Mouse (Mus musculus): ENCODE measurements around the gene Wdfy2. TPM values are rescaled to one million over a fixed set of nuclear protein-coding genes. Genes with fewer than 3 reads are reported as not detected.
A peak's percentile ranks its signal among the peaks of the same experiment; 100 is the strongest.

Wdfy2 gene
- polyA plus RNA-seq, 1 experiment from 2014 or later = 2.4 TPM

DNA sequence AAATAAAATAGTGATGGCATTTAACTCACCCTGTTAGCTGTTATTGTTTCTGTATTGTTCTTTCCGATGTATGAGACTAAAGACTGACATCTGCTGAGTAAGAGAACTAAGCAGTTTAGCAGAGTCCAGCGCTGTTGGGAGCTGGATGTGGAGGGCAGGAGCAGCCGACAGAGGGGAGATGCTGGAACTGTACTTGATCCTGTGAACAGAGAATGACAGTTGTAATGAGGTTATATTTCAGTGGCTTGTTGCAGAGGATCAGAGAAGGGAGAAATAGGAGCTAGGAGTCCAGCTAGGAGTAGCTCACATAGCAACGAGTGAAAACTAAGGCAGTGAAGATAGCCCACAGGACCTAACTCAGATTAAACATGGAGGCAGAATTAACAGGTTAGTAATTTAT is 36.3 kb downstream of the Wdfy2 start:
- Histone ChIP-seq H3K27me3 (ENCODE audit: control insufficient read depth, insufficient read depth, low read length) (no peaks in the 10 kb centered on the region), H3K27ac (replicated peaks) (no peak overlapping the region), H3K36me3 (ENCODE audit: control insufficient read depth, insufficient read depth, low read length) (no peaks in the 10 kb centered on the region), H3K4me3 (ENCODE audit: low read depth, low read length) (no peak overlapping the region), H3K9me3 (ENCODE audit: control insufficient read depth, low read length) (no peaks in the 10 kb centered on the region), H3K4me1 (replicated peaks; ENCODE audit: control insufficient read depth, insufficient read depth) (peaks cover 3% of the 10 kb centered on the region; the same call in 1 of the 2 replicates), H3K9ac (ENCODE audit: low read length) (no peak overlapping the region), H3K4me2 (replicated peaks; ENCODE audit: low read depth) (no peak overlapping the region)
- WGBS = 76% methylated on average over 4 of the region's 4 CpGs
- TF ChIP-seq CTCF (IDR thresholded peaks at IDR 0.05; ENCODE audit: low read depth) (no peak), EP300 (optimal IDR thresholded peaks at IDR 0.05) (no peak)
- ATAC-seq (ENCODE audit: low FRiP score, low TSS enrichment) (no peak), DNase-seq (ENCODE audit: low spot score) (no peak)

DNA sequence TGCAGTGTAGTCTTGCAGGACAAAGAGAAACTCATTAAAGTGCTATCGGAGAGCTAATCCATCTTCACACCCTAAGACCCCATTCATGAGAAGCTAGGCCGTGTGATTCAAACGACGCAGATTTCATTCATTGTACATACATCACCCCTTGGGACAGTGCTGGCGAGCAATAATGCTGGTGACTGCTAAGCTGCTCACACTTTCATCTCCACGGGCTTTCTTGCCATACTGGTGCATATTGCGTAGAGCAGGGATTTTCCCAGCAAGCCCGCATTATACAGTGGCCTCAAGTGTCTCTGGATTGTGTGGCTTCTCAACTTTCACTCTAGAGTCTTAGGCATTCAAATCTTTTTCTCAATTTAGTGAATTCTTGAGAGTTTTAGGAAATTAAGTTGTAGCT is 36.9 kb downstream of the Wdfy2 start:
- no peaks in the 10 kb centered on the region for H3K27me3 ChIP-seq (ENCODE audit: control insufficient read depth, insufficient read depth, low read length)
- no peaks in the 10 kb centered on the region for H3K9me3 ChIP-seq (ENCODE audit: control insufficient read depth, low read length)

GRCm38 (mm10) chr14:62878076-62878475 is 40.6 kb downstream of the Wdfy2 start:
- Histone ChIP-seq H3K4me2 (replicated peaks; ENCODE audit: low read depth) (no peak overlapping the region), H3K27ac (replicated peaks) (no peak overlapping the region), H3K9me3 (ENCODE audit: control insufficient read depth, low read length) (no peaks in the 10 kb centered on the region), H3K4me1 (replicated peaks; ENCODE audit: control insufficient read depth, insufficient read depth) (peaks cover 3% of the 10 kb centered on the region), H3K27me3 (ENCODE audit: control insufficient read depth, insufficient read depth, low read length) (no peaks in the 10 kb centered on the region), H3K36me3 (ENCODE audit: control insufficient read depth, insufficient read depth, low read length) (no peaks in the 10 kb centered on the region), H3K9ac (ENCODE audit: low read length) (no peak overlapping the region), H3K4me3 (ENCODE audit: low read depth, low read length) (no peak overlapping the region)
- TF ChIP-seq CTCF (IDR thresholded peaks at IDR 0.05; ENCODE audit: low read depth) (no peak), EP300 (optimal IDR thresholded peaks at IDR 0.05) (no peak)
- 73% methylated on average over 6 of the region's 6 CpGs for WGBS
- DNase-seq (ENCODE audit: low spot score) = no peak
- no peak for ATAC-seq (ENCODE audit: low FRiP score, low TSS enrichment)

More for the DNA sequence above, 36.9 kb downstream of the Wdfy2 start:
- H3K4me3 ChIP-seq (ENCODE audit: low read depth, low read length) = no peak overlapping the region
- no peak overlapping the region for H3K27ac ChIP-seq (replicated peaks)
- 81% methylated on average over 8 of the region's 8 CpGs for WGBS
- TF ChIP-seq CTCF (IDR thresholded peaks at IDR 0.05; ENCODE audit: low read depth) (no peak), EP300 (optimal IDR thresholded peaks at IDR 0.05) (no peak)
- H3K9ac ChIP-seq (ENCODE audit: low read length) = no peak overlapping the region
- ATAC-seq (ENCODE audit: low FRiP score, low TSS enrichment) = no peak
- peaks cover 3% of the 10 kb centered on the region for H3K4me1 ChIP-seq (replicated peaks; ENCODE audit: control insufficient read depth, insufficient read depth)
- H3K36me3 ChIP-seq (ENCODE audit: control insufficient read depth, insufficient read depth, low read length) = no peaks in the 10 kb centered on the region
- H3K4me2 ChIP-seq (replicated peaks; ENCODE audit: low read depth) = no peak overlapping the region
- no peak for DNase-seq (ENCODE audit: low spot score)

DNA sequence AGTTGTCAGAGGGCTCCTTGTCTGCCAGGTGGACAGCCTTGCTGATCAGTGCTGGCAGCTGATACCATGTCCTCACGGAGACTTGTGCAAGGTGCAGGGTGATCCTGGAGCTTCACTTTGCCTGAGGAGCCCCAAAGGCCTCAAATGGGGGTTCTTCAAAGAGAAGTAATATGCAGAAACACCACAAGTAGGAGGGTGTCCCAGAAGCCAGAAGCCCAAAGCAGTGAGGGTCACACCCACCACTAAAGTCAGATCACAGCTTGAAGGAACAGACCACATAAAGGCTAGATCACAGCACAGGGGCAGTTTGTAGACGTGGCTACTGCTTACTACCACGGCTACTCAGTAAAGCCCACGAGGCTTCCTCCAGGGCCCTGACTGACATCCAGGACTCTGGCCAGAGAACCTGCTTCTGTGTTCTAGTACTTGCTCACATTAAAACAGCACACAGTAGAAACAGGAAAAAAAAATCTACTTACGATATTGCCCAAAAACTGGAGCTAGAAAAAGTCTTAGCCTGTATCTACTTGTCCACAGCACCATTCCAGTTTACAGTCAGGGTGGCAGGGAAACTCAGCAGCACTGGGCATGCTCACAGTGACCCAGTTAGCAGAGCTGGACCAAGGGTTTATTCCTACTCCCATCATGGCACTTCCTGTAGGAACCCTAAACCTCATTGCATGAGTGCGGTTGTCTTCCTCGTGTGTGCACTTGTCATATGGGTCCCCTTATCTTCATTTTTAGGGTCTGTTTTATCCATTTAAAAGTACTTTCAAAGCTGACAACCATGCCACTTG is 41.4 kb downstream of the Wdfy2 start:
- no peak overlapping the region for H3K4me2 ChIP-seq (replicated peaks; ENCODE audit: low read depth)
- H3K9me3 ChIP-seq (ENCODE audit: control insufficient read depth, low read length) = no peaks in the 10 kb centered on the region
- no peak overlapping the region for H3K4me3 ChIP-seq (ENCODE audit: low read depth, low read length)
- no peaks in the 10 kb centered on the region for H3K36me3 ChIP-seq (ENCODE audit: control insufficient read depth, insufficient read depth, low read length)
- peaks cover 3% of the 10 kb centered on the region for H3K4me1 ChIP-seq (replicated peaks; ENCODE audit: control insufficient read depth, insufficient read depth)
- ATAC-seq (ENCODE audit: low FRiP score, low TSS enrichment) (no peak), DNase-seq (ENCODE audit: low spot score) (no peak)
- no peaks in the 10 kb centered on the region for H3K27me3 ChIP-seq (ENCODE audit: control insufficient read depth, insufficient read depth, low read length)
- no peak overlapping the region for H3K9ac ChIP-seq (ENCODE audit: low read length)
- H3K27ac ChIP-seq (replicated peaks) = no peak overlapping the region
- WGBS = 60% methylated on average over 7 of the region's 7 CpGs
- no peak for TF ChIP-seq EP300 (optimal IDR thresholded peaks at IDR 0.05)
- TF ChIP-seq CTCF (IDR thresholded peaks at IDR 0.05; ENCODE audit: low read depth) = no peak

GRCm38 (mm10) chr14:62879497-62879896 is 42.0 kb downstream of the Wdfy2 start:
- peak; percentile 88 for ATAC-seq (ENCODE audit: low FRiP score, low TSS enrichment)
- Histone ChIP-seq H3K4me3 (ENCODE audit: low read depth, low read length) (no peak overlapping the region), H3K27me3 (ENCODE audit: control insufficient read depth, insufficient read depth, low read length) (no peaks in the 10 kb centered on the region), H3K36me3 (ENCODE audit: control insufficient read depth, insufficient read depth, low read length) (no peaks in the 10 kb centered on the region), H3K27ac (replicated peaks) (peak overlapping the region; percentile 71), H3K9ac (ENCODE audit: low read length) (no peak overlapping the region), H3K4me2 (replicated peaks; ENCODE audit: low read depth) (no peak overlapping the region), H3K4me1 (replicated peaks; ENCODE audit: control insufficient read depth, insufficient read depth) (peaks cover 3% of the 10 kb centered on the region), H3K9me3 (ENCODE audit: control insufficient read depth, low read length) (no peaks in the 10 kb centered on the region)
- peak; percentile 76 for DNase-seq (ENCODE audit: low spot score)
- 10% methylated on average over 5 of the region's 5 CpGs for WGBS
- TF ChIP-seq CTCF (IDR thresholded peaks at IDR 0.05; ENCODE audit: low read depth) = peak; percentile 84
- no peak for TF ChIP-seq EP300 (optimal IDR thresholded peaks at IDR 0.05)
